Mouse (Mus musculus) liver, embryonic 16.5 days (tissue): Measurements from ENCODE around the gene Plekhm3. TPM values are rescaled to one million over a fixed set of nuclear protein-coding genes. Genes with fewer than 3 reads are reported as not detected.

Experiments used
- ATAC-seq: fragments of 200-750 bp; cut with Nextera tagmentation; 2 replicates; pipeline ENCODE4 v1.8.0; 2017; ENCODE audit warnings: low read depth, mild to moderate bottlenecking, moderate number of reproducible peaks, moderate library complexity
- H3K27ac ChIP-seq: fragments of 300-500 bp; sonication (generic); 2 replicates; pipeline ENCODE4 v1.5.1; 2014; ENCODE audit warnings: mild to moderate bottlenecking, low read length
- H3K27me3 ChIP-seq: fragments of 300-500 bp; sonication (generic); 2 replicates; pipeline ENCODE4 v1.6.1; 2014; ENCODE audit warnings: low read depth, low read length, mixed read lengths; ENCODE audit not compliant: control insufficient read depth, insufficient read depth
- H3K36me3 ChIP-seq: fragments of 300-500 bp; sonication (generic); 2 replicates; pipeline ENCODE4 v1.6.1; 2014; ENCODE audit warnings: mild to moderate bottlenecking; ENCODE audit not compliant: control insufficient read depth, insufficient read depth
- H3K4me1 ChIP-seq: fragments of 300-500 bp; sonication (generic); 2 replicates; pipeline ENCODE4 v1.6.1; 2014; ENCODE audit warnings: low read depth, low read length, mixed read lengths; ENCODE audit not compliant: control insufficient read depth
- H3K4me2 ChIP-seq: fragments of 300-500 bp; sonication (generic); 2 replicates; pipeline ENCODE4 v1.6.1; 2014; ENCODE audit warnings: low read depth, low read length, mixed read lengths
- H3K4me3 ChIP-seq: fragments of 300-500 bp; sonication (generic); 2 replicates; pipeline ENCODE4 v1.5.1; 2014; ENCODE audit warnings: low read depth, mild to moderate bottlenecking, low read length
- H3K9ac ChIP-seq: fragments of 300-500 bp; sonication (generic); 2 replicates; pipeline ENCODE4 v1.6.1; 2014; ENCODE audit warnings: low read depth, low read length
- H3K9me3 ChIP-seq: fragments of 300-500 bp; sonication (generic); replicated peaks from 2 replicates; pipeline ENCODE4 v1.6.1; 2016; ENCODE audit warnings: low read length; ENCODE audit not compliant: control insufficient read depth
- WGBS: fragments of 180-500 bp; shearing (Covaris S2); extraction: QIAGEN DNeasy Blood & Tissue Kit; methylation state at CpG from one replicate; pipeline ENCODE4 v1.1.7; 2014; ENCODE audit not compliant: insufficient replicate concordance; 5-methylcytosine and 5-hydroxymethylcytosine counted together
- polyA plus RNA-seq: library from polyadenylated mRNA; unstranded; fragments of >200 nt; fragmentation: Nextera tagmentation; extraction: Ambion mirVana; gene quantifications from 2 replicates; pipeline ENCODE4 v1.2.1, GENCODE M21; 2015

Gene Plekhm3
- polyA plus RNA-seq, 1 experiment from 2014 or later: 2.5 TPM

- Histone ChIP-seq H3K36me3 (no peaks in the 10 kb centered on the region), H3K9ac (no peak overlapping the region), H3K27me3 (no peaks in the 10 kb centered on the region), H3K4me3 (no peak overlapping the region), H3K27ac (no peak overlapping the region), H3K4me2 (no peak overlapping the region), H3K4me1 (peaks cover 6% of the 10 kb centered on the region), H3K9me3 (no peaks in the 10 kb centered on the region)
- ATAC-seq: no peak
- WGBS: 51% methylated on average over 8 of the region's 8 CpGs
Measured at GRCm38 (mm10) chr1:64753109-64753508, 203.5 kb downstream of the Plekhm3 start.

- ATAC-seq: no peak
- no peak overlapping the region for H3K4me3 ChIP-seq
- no peaks in the 10 kb centered on the region for H3K4me1 ChIP-seq
- no peaks in the 10 kb centered on the region for H3K9me3 ChIP-seq
- H3K27ac ChIP-seq: no peak overlapping the region
- H3K36me3 ChIP-seq: no peaks in the 10 kb centered on the region
- H3K27me3 ChIP-seq: no peaks in the 10 kb centered on the region
- no peak overlapping the region for H3K9ac ChIP-seq
- no peak overlapping the region for H3K4me2 ChIP-seq
Measured at GRCm38 (mm10) chr1:64744616-64745015, 212.0 kb downstream of the Plekhm3 start.

GRCm38 (mm10) chr1:64742741-64743408 is 213.7 kb downstream of the Plekhm3 start:
- Histone ChIP-seq H3K4me2 (no peak overlapping the region), H3K27me3 (no peaks in the 10 kb centered on the region), H3K36me3 (no peaks in the 10 kb centered on the region), H3K9me3 (no peaks in the 10 kb centered on the region), H3K27ac (no peak overlapping the region), H3K9ac (no peak overlapping the region), H3K4me3 (no peak overlapping the region), H3K4me1 (peaks cover 10% of the 10 kb centered on the region)
- 69% methylated on average over 18 of the region's 18 CpGs for WGBS
- no peak for ATAC-seq

- no peaks in the 10 kb centered on the region for H3K9me3 ChIP-seq
- H3K36me3 ChIP-seq: peaks cover 12% of the 10 kb centered on the region
- WGBS: under 1% methylated on average over 14 of the region's 14 CpGs
- H3K4me3 ChIP-seq: peak overlapping the region; percentile 71
- ATAC-seq: no peak
- peak overlapping the region; percentile 90 for H3K4me2 ChIP-seq
- peak overlapping the region; percentile 67 for H3K9ac ChIP-seq
- peaks cover 39% of the 10 kb centered on the region for H3K4me1 ChIP-seq
- peak overlapping the region; percentile 91 for H3K27ac ChIP-seq
- peaks cover 12% of the 10 kb centered on the region for H3K27me3 ChIP-seq
Measured at GRCm38 (mm10) chr1:64738661-64739082, 218.0 kb downstream of the Plekhm3 start.

GRCm38 (mm10) chr1:64738180-64738555 is 218.5 kb downstream of the Plekhm3 start:
- Histone ChIP-seq H3K27ac (peak overlapping the region; percentile 91), H3K4me2 (peak overlapping the region; percentile 90), H3K4me3 (peak overlapping the region; percentile 71), H3K9me3 (no peaks in the 10 kb centered on the region), H3K27me3 (peaks cover 12% of the 10 kb centered on the region), H3K9ac (peak overlapping the region; percentile 67), H3K4me1 (peaks cover 43% of the 10 kb centered on the region), H3K36me3 (peaks cover 12% of the 10 kb centered on the region)
- 0% methylated on average over 11 of the region's 11 CpGs for WGBS
- peak; percentile 28 for ATAC-seq

GRCm38 (mm10) chr1:64737502-64738179 is 219.0 kb downstream of the Plekhm3 start, which contains the start of gene Fzd5:
TSS of gene Fzd5 (minus strand) at chr1:64737751.
- under 1% methylated on average over 56 of the region's 73 CpGs for WGBS
- Histone ChIP-seq H3K4me1 (peaks cover 49% of the 10 kb centered on the region), H3K27ac (peak within 1 kb of the TSS; percentile 91), H3K27me3 (peaks cover 12% of the 10 kb centered on the region), H3K4me2 (peak within 1 kb of the TSS; percentile 90), H3K4me3 (peak within 1 kb of the TSS; percentile 71), H3K9me3 (no peaks in the 10 kb centered on the region), H3K9ac (peak within 1 kb of the TSS; percentile 72), H3K36me3 (peaks cover 12% of the 10 kb centered on the region)
- ATAC-seq: peak; percentile 90

- Histone ChIP-seq H3K4me3 (peak overlapping the region; percentile 71), H3K9me3 (no peaks in the 10 kb centered on the region), H3K9ac (peak overlapping the region; percentile 72), H3K4me2 (peak overlapping the region; percentile 90), H3K4me1 (peaks cover 56% of the 10 kb centered on the region), H3K27ac (peak overlapping the region; percentile 66), H3K36me3 (peaks cover 12% of the 10 kb centered on the region), H3K27me3 (peaks cover 12% of the 10 kb centered on the region)
- ATAC-seq: no peak
- WGBS: under 1% methylated on average over 56 of the region's 56 CpGs
Measured at GRCm38 (mm10) chr1:64736681-64737501, 219.7 kb downstream of the Plekhm3 start.
